In the genomic region with DNA sequence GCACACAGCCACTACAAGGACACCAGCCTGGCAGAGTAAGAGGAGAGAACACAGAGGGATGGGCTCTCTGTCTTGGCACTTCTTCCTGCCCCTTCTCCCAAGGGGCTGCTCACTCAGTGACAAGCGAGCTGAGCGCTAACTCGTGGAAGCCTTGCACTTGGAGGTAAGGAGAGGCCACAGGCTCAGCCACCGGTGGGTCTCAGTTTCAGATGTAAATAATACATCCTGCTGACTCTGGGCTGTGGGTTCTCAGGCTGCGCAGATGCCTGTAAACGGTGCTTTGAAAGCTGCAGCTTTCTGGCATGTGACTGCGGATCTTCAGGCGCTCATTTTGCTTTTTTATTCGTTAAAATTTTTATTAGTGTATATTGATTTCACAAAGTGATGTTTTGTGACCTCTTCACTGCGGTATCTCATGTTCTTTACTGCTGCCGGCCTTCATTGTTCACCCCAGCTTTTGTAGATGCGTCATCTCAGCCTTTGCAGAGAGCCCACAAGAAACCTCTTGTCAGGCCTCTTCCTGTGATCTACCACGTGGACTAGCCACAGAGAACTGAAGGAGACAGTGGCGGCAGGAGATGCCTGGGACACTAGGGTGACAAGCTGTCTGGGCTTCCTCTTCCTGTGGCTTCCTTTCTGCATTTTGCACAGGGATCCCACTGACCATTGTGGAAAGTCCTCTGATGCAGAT, we compare ENCODE assay signal across 11 mouse cellular contexts. TPM values are rescaled to one million over a fixed set of nuclear protein-coding genes. Genes with fewer than 3 reads are reported as not detected.
DNase-seq lines count a peak whose midpoint lies in the region; ATAC-seq and TF ChIP-seq lines count a peak whose summit lies in the region.
"Had no signal": no experiment of that assay in that cellular context is flagged by ENCODE, and none has a peak within 500 bp of the region (broad histone marks: within the 10 kb centered on the region; RNA-seq: fewer than 3 reads in every experiment).

No protein-coding gene starts in this region.

- H3K4me1 ChIP-seq in small intestine, adult 2 months (ENCODE audit: control insufficient read depth, insufficient read depth, insufficient read length, low read length): no peaks in the 10 kb centered on the region; the same call in 1 of the 2 replicates
- H3K4me1 ChIP-seq in hindbrain, embryonic 13.5 days (replicated peaks): no peaks in the 10 kb centered on the region; the same call in 1 of the 2 replicates
- H3K4me1 ChIP-seq in hindbrain, embryonic 14.5 days (replicated peaks; ENCODE audit: control insufficient read depth, insufficient read depth, low read length): no peaks in the 10 kb centered on the region

- TF ChIP-seq CTCF in brain, embryonic 14.5 days (IDR thresholded peaks at IDR 0.05; ENCODE audit: borderline replicate concordance, extremely low read depth, insufficient read depth, insufficient read length): no peak
- TF ChIP-seq CTCF in small intestine, adult 2 months (IDR thresholded peaks at IDR 0.05; ENCODE audit: extremely low read depth, insufficient read length, insufficient replicate concordance, low read depth, low read length): no peak

- no peak for ATAC-seq in hindbrain, embryonic 13.5 days (ENCODE audit: low FRiP score)
- no peak for ATAC-seq in hindbrain, embryonic 14.5 days (ENCODE audit: low FRiP score)
- ATAC-seq: Patski had no signal

- H3K9ac ChIP-seq in hindbrain, embryonic 13.5 days: no peak overlapping the region
- no peak overlapping the region for H3K9ac ChIP-seq in hindbrain, embryonic 14.5 days

- TF ChIP-seq POLR2A in brain, embryonic 14.5 days (IDR thresholded peaks at IDR 0.05; ENCODE audit: borderline replicate concordance, extremely low read depth, insufficient read depth, insufficient read length, poor library complexity, severe bottlenecking): no peak
- no peak for TF ChIP-seq POLR2A in small intestine, adult 2 months (IDR thresholded peaks at IDR 0.05; ENCODE audit: low read depth, low read length)

- DNase-seq in left cerebral cortex, adult 11 months (ENCODE audit: low spot score): peak; percentile 51
- no peak for DNase-seq in left cerebral cortex, postnatal 36 days (ENCODE audit: low spot score in 2 of 2)
- peak; percentile 42 to 61 for DNase-seq in CD8-positive naive resting alpha-beta T cell, adult 2 months (ENCODE audit: low read depth in 2 of 2, low spot score in 2 of 2)
- peak; percentile 13 for DNase-seq in brain, embryonic 14.5 days (ENCODE audit: low read depth)
- DNase-seq in hindbrain, embryonic 14.5 days (ENCODE audit: low spot score): no peak
- DNase-seq: lung, adult 2 months; right cerebral cortex, postnatal 14 days had no signal

- H3K4me3 ChIP-seq in small intestine, adult 2 months (ENCODE audit: low read depth, low read length): peak overlapping the region; percentile 23; the same call in 1 of the 2 replicates
- H3K4me3 ChIP-seq in hindbrain, embryonic 13.5 days: no peak overlapping the region
- H3K4me3 ChIP-seq in hindbrain, embryonic 14.5 days (replicated peaks; ENCODE audit: low read length): no peak overlapping the region

- H3K4me2 ChIP-seq in hindbrain, embryonic 13.5 days: no peak overlapping the region
- no peak overlapping the region for H3K4me2 ChIP-seq in hindbrain, embryonic 14.5 days (replicated peaks)

- intact Hi-C loops in left cerebral cortex, postnatal 36 days (cut with DNase I): no loop called here

- 56% methylated on average over 14 of the region's 14 CpGs for WGBS in small intestine, adult 2 months
- WGBS in hindbrain, embryonic 13.5 days: 55% methylated on average over 14 of the region's 14 CpGs
- WGBS in hindbrain, embryonic 14.5 days: 54% methylated on average over 14 of the region's 14 CpGs

- no peaks in the 10 kb centered on the region for H3K27me3 ChIP-seq in small intestine, adult 2 months (ENCODE audit: control insufficient read depth, insufficient read depth, low read length)
- peaks cover 17% of the 10 kb centered on the region; the same call in 1 of the 2 replicates for H3K27me3 ChIP-seq in hindbrain, embryonic 13.5 days
- no peaks in the 10 kb centered on the region for H3K27me3 ChIP-seq in hindbrain, embryonic 14.5 days (ENCODE audit: control insufficient read depth, insufficient read depth, low read length)

- H3K36me3 ChIP-seq in small intestine, adult 2 months (ENCODE audit: control insufficient read depth, insufficient read depth, low read length): no peaks in the 10 kb centered on the region
- no peaks in the 10 kb centered on the region for H3K36me3 ChIP-seq in hindbrain, embryonic 13.5 days
- no peaks in the 10 kb centered on the region for H3K36me3 ChIP-seq in hindbrain, embryonic 14.5 days (replicated peaks; ENCODE audit: control insufficient read depth, insufficient read depth)

- peak overlapping the region; percentile 74; the same call in 1 of the 2 replicates for H3K27ac ChIP-seq in small intestine, adult 2 months (ENCODE audit: insufficient read depth, low read depth, low read length)
- H3K27ac ChIP-seq in hindbrain, embryonic 13.5 days: no peak overlapping the region
- H3K27ac ChIP-seq in hindbrain, embryonic 14.5 days: no peak overlapping the region

- no peaks in the 10 kb centered on the region for H3K9me3 ChIP-seq in hindbrain, embryonic 13.5 days
- H3K9me3 ChIP-seq in hindbrain, embryonic 14.5 days (ENCODE audit: control insufficient read depth, low read length): no peaks in the 10 kb centered on the region

RNA-seq across cellular contexts. Expression of gene B3galt5, which starts 37.5 kb away (rescaled TPM):
- total RNA-seq in left cerebral cortex, postnatal 36 days (2021): 10 to 100 TPM; 19.5 to 19.9 TPM
- 1.4 and 2.8 TPM in 2 replicates for polyA plus RNA-seq in brain, embryonic 14.5 days (2012; rRNA removed)
- polyA plus RNA-seq in small intestine, adult 2 months (2012; rRNA removed): 0.34 and 3.4 TPM in 2 replicates
- 2.4 TPM in 2 replicates for polyA plus RNA-seq in hindbrain, embryonic 13.5 days (2015; fragmentation: Nextera tagmentation; extraction: Ambion mirVana)
- polyA plus RNA-seq in hindbrain, embryonic 14.5 days (2014; fragmentation: Nextera tagmentation; extraction: Ambion mirVana): 5.3 and 5.5 TPM in 2 replicates
- total RNA-seq: heart, postnatal 10 days had no signal
- polyA plus RNA-seq: lung, adult 2 months; Patski had no signal

Comparison
In these comparisons a context has a peak if more than half of its experiments do, and no peak if none do; other contexts are left out.
1. DNase-seq: peak in left cerebral cortex, adult 11 months (single experiment), CD8-positive naive resting alpha-beta T cell, adult 2 months (2 of 2) and brain, embryonic 14.5 days (single experiment); none in left cerebral cortex, postnatal 36 days (0 of 2) and hindbrain, embryonic 14.5 days (single experiment).